Mouse (Mus musculus) heart, postnatal 10 days (tissue): Measurements from ENCODE around the gene Ptma. TPM values are rescaled to one million over a fixed set of nuclear protein-coding genes. Genes with fewer than 3 reads are reported as not detected.
A peak's percentile ranks its signal among the peaks of the same experiment; 100 is the strongest.

Experiments used
- DNase-seq, 2 experiments: peaks; one replicate each; pipeline ENCODE4 v3.0.0; 2021
- intact Hi-C: fragments of 180-260 bp; cut with DNase I; formaldehyde crosslinking; loops from one replicate; pipeline ENCODE4 v1.15.1; 2025
- total RNA-seq, 2 experiments: library from RNA; stranded (reverse); gene quantifications; 2 replicates each; pipeline ENCODE4 v1.2.3; 2021

Ptma gene
- total RNA-seq, 2 experiments from 2014 or later, result 535 to 599 TPM

DNA sequence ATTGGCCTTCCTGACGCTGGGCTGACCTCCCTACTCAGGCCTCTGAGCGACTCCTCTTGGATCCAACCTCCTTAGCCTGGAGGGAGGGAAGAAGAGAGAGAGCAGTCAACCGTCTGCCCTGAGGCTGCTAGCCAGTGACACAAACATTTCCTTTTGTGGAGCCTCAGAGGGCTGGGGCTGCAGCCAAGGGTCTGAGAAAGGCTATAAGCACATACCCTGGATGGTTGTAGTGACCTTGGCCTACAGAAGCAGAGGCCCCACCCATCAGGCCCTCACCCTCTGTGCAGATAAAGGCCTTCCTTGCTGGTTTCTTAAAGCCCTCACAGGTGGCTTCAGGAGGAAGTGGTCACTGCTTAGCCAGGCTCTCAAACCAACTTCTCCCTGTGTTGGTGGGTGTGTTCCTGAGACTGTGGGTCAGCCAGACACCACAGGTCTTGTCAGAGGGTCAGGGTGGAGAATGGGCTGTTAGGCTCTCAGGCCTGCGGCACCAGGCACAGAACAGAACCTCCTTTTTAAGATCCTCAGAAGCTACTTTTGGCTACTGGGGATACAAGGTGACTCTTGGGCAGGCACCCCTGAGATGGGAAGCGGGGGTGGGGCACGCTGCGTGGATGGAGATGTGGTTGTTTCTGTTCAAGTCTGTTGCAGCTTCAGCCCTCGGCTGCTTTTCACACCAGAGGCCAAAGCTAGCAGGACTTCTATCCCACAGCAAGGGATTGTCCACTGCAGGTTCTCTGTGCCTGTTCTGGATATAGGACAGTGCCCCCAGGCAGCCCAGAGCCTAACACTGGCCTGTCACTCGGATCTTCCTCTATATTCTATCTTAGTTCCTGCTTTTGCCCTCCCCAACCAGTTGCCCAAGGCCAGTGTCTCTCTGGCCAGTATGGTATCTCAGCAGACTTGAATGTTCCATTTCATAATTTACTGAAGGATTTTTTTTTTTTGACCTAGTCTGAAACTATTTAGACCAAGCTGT is 34.1 kb upstream of the Ptma start:
- intact Hi-C loops, result no loop called here
- peak; percentile 50 to 57 for DNase-seq

DNA sequence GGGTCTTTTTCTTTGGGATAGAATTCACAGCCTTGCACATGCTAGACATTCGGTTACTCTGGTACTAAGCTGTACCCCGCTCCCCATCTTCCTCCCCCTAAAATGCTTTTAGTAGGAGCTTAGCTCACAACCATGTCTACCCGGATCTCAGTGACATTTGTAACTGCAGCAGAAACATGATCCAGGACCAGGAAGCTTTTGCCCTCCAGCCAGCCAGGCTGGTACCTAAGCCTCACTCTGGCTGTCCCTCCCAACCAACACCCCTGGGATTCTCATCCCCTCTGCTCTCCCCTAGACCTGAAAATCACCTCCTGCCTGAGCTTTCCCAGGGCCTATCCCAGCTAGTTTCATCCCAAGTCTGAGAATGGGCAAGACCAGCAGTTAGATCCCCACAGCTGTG is 32.7 kb upstream of the Ptma start:
- intact Hi-C loops, result no loop called here
- DNase-seq, result no peak

DNA sequence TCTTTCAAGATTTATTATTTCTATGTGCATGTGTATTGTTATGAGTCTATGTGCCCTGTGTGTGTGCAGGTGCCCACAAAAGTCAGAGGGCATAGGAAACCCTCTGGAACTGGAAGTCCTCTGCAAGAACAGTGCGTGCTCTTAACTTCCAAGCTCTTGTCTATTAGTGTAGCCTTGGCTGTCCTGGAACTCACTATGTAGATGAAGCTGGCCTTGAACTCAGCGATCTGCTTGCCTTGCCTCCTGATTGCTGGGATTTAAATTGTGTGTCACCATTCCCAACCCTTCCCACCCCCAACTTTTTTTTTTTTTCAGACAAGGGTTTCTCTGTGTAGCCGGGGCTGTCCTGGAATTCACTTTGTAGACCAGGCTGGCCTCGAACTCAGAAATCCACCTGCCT is 30.2 kb upstream of the Ptma start:
- intact Hi-C loops, result no loop called here

DNA sequence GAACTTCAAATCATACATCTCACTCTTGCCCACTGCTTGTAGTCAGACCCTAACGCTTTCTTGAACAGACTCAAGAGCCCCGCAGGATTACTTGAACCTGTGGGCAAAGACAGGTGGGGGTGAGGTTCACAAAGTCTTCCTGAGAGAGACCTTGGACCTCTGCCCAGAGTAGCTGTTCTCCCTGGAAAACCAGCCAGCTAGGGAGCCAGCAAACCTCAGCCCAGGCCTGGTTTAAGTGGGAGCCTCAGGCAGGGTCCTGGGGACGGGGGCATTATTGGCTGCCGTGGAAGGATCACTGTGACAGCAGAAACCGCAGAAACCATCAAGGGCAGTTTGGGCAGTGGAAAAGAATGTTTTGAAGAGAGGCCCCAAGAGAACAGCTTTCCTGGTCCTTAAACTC is 29.2 kb upstream of the Ptma start:
- intact Hi-C loops, result no loop called here
- no peak for DNase-seq

More for the DNA sequence above, 30.2 kb upstream of the Ptma start:
- DNase-seq, result no peak

DNA sequence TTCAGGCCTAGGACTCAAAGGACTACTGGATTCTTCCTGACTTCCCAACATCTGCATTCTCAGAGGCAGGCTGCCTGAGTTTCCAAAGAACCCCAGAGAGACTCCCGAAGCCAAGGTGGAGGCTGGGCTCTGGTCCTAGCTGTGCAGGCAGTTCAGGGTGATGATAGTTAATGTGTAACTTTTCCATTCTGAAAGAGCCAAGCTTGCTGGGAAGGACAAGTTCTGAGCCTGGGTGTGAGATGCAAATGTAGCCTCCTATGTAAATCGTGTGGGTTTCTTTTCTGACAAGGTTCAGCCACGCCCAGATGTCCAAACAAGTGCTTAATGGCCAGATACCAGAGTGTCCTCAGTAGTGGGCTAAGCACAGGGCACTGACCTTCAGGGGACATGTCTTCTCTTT is 28.5 kb upstream of the Ptma start:
- peak in 1 of 2 experiments; percentile 32 for DNase-seq
- intact Hi-C loops, result no loop called here

DNA sequence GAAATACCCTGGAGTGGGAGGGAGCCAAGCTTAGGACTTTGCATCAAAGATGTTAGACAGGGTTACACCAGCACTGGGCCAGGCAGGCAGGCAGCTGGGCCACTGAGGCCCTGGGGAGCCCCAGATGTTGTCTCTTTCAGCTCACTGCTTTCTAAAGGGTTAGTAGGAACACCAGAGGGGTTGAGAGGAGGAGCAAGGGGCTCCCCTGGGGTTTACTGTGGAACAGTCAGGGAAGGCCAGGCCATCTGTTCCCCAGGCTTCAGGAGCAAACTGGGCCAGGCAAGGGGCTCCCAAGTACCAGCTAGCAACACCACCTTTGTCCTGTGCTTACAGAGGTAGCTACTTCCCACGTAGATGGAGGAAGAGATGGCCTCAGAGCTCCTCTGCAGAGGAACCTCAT is 27.9 kb upstream of the Ptma start:
- peak in 1 of 2 experiments; percentile 53 for DNase-seq
- intact Hi-C loops, result loop anchor here (1.0 kb wide), 1 partner anchor 26 kb away; no protein-coding TSS in a partner anchor

DNA sequence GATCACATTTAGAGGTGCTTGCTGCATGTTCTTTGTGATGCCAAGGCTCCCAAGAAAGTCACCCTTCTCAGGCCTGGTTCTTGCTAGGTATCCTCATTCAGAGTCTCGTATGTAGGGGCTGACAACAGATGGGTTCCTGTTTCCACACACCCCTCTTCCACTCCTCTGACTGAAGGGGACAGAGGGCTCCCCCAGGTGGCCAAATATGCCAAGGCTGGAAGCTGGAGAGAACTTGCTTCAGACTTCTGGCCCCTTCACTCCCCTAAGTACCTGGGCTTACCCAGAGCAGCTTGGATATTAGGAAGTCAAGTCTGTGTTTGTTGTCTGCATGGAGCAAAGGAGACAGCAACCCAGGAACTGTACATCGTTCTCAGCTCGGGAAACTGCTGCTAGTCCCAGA is 26.6 kb upstream of the Ptma start:
- intact Hi-C loops, result loop anchor here (1.0 kb wide), 2 partner anchors 28 to 60 kb away; no protein-coding TSS in a partner anchor
- DNase-seq, result peak; percentile 81 to 86

DNA sequence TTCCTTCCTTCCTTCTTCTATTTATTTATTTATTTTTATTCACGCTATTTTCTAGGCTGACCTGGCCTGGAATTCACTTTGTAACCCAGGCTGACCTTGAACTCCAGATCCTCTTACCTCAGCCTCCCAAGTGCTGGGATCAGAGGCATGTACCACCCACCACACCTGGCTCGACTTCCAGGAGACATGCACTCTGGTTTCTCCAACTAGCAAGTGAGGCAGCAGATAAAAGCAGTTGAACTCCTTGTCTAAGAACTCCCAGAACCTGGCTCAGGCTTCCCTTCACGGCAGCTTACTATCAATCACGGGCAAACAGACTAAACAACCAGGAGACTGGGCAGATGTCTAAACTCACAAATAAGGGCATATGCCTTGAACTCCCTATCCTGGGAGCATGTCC is 25.8 kb upstream of the Ptma start:
- intact Hi-C loops, result loop anchor here (1.0 kb wide), 3 partner anchors 28 to 60 kb away; no protein-coding TSS in a partner anchor
- DNase-seq, result no peak

DNA sequence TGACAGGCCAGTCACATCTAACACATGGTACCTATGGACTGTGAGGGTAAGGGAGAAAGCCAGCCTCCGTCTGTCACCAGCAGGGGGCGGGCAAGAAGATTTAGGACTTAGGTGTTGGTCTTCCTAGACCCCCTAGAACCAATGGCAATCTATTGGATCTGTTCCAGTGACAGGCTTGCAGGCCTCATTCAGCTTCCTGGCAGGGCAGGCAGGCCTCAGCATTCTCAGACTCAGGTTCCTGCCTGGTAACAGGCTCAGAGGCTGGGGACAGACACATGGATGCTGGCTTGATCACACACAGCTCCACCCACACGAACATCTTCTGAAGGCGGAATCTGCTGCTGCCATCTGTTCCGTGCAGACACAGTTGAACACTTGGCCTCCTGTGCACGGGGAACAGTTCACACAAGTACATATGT is 25.4 kb upstream of the Ptma start:
- intact Hi-C loops, result loop anchor here (1.0 kb wide), 2 partner anchors 27 to 31 kb away; no protein-coding TSS in a partner anchor
- peak; percentile 63 to 78 for DNase-seq

DNA sequence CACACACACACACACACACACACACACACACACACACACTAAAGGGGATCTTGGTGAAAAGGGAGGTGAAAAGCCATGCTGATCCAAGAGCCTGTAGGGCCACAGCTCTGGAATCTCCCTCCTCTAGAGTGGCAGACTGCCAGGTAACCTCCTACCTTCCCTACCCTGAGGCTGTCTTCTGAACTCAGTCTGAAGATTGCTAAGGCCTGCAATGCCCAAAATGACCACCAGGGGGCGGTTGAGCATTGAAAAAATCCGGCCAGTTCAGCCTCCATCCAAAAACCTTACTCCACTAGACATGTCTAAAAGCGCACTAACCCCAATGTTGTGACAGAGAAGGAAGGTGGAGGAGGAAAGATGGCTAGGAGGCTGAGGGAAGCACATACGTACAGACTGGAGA is 25.0 kb upstream of the Ptma start:
- peak; percentile 95 to 98 for DNase-seq
- intact Hi-C loops, result loop anchor here (1.0 kb wide), 2 partner anchors 27 to 31 kb away; no protein-coding TSS in a partner anchor

DNA sequence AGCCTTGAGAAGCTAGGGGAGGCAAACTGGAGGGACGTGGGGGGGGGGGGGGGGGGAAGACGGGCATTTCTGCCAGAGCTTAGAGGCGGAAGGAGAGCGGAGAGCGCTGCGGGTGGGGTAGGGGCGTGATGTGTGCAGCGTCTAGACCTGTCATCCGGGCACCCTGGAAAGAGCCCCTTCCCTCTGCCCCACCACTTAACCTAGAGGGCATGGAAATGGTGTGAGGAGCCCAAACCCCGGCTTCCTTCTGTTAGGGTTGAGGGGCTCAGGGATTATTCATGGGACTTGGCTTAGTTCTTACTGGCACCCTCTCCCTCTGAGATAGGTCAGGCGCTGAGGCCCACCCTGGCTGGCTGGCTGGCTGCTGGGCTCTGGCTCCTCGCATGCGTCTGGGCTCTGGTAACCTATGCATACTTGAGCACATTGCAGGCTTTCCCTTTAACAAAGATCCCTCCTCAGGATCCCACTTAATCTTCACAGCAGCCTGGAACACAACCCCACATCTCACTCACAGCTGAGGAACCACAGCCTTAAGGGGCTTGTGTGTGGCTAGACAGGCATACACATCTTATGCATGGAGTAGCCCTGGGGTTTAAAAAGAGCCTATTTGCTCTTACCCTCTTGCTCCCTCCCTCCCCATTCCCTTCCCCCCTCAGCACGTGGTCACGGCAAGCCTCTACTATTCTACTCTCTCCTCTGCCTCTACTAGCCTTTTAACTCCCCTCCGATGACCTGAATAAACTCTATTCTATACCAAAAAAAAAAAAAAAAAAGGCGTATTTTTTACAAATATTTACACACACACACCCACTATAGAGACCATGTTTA is 24.1 kb upstream of the Ptma start:
- no peak for DNase-seq
- intact Hi-C loops, result no loop called here

DNA sequence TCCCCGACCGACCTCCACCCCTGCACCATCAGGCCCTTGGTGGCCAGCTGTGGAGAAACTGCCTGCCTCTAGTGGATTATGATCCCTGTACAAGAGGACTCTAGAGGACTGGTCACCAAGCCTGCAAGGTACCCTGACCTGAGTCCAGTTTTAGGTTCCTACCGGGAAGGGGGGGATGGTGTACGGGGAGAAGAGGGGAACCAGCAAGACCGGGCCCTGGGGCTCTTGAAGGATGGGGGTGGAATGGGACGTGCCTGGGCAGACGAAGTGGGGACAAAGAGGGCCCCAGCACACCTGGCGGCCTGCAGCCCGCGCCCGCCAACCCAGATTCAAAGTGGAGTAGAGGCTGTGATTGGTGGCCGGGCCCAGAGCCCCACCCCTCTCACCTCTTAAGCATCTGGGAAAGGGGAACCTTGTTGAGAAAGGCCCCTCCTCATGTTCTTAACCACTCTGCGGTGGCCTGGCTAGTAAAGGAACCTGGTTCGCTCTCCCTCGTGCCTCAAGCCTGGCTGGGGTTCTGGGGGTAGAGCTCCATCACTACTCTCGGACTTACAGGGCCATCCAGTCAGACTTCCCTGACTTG is 23.3 kb upstream of the Ptma start:
- DNase-seq, result peak in 1 of 2 experiments; percentile 40
- intact Hi-C loops, result no loop called here

DNA sequence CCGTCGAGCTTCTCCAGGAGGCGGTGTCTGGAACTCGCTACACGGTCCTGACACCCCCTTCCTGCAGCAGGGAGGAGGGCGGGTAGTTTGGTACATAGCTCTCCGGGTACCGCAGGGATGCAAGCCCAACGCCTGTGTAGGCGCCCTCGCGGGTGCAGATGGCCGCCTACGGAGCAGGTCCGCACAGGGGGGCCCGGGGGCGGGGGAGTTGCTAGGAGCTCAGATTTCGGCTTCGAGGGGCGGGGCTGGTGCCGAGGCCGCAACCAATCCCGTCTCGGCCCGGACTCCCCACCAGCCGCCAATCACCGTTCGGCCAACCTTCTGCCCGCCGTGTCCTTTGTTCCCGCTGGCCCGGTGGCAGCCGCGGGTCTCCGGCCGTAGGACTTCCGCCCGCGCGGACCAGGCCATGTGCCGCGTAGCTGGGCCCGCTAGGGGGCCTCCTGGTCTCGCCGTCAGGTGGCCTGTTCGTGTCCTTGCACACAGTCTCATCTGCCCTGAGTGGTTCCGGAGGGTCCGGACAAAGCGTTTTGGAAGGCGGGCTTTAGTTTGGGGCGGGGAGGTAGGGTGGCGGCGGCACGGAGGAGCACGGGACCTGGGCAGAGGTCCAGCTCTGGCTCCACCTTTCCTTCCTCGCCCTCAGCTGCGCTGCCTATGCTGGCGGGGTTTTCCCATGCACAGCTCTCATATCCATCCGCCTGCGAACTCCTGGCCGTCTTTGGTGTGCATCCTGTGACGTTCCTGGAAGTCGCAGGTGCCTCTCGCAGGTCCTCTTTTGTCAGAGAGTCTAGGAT is 22.4 kb upstream of the Ptma start:
- intact Hi-C loops, result loop anchor here (1.0 kb wide), 1 partner anchor 32 kb away; no protein-coding TSS in a partner anchor
- DNase-seq, result peak; percentile 97 to 98

DNA sequence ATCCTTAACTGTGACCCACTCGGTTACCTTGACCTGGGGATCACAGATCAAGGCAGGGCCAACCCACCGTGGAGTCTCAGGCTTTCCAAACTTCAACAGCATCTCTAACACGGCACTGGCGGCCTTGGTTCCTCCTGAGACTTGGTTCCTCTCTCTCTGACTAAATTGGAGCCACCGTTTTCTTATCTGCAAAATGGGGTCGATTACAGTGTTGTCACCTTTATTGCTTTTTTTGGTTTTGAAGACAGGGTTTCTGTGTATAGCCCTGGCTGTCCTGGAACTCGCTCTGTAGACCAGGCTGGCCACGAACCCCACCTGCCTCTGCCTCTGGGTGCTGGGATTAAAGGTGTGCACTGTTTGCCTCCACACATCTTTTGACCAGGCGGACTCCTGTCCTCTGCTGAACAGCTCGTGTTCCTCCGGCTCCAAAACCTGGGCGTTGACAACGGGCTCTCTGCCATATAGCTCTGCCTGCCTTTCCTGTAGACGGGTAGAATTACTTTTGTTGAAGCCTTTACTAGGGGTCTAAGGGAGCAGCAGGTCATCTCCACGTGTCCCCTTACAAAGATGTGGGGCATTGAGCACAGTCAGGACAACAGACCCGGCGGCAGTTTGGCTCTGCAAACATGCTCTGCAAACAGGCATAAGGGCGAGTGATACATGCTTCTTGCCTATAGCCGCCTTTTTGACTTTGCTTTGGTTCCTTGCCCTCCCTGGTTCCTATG is 21.7 kb upstream of the Ptma start:
- intact Hi-C loops, result loop anchor here (1.0 kb wide), 1 partner anchor 33 kb away; no protein-coding TSS in a partner anchor
- peak; percentile 65 to 69 for DNase-seq

DNA sequence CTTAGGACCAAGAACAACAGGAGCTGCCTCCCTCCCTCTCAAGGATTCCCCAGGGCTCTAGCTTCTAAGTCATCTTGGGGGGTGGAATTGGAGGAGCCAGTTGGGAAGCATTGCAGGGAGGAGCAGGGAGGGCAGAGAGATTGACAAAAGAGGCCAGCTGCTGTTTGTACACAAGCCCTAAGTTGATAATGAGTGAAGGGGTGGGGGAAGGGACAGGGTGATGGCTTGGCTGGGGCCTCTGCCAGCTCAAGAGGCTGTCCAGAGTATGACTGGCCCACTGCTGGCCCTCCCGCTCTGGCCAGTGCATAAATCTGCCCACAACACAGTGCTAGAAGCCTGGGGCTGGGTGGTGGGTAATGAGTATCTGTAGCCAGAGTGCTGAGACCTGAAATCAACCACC is 21.1 kb upstream of the Ptma start:
- peak; percentile 76 to 79 for DNase-seq
- intact Hi-C loops, result no loop called here

DNA sequence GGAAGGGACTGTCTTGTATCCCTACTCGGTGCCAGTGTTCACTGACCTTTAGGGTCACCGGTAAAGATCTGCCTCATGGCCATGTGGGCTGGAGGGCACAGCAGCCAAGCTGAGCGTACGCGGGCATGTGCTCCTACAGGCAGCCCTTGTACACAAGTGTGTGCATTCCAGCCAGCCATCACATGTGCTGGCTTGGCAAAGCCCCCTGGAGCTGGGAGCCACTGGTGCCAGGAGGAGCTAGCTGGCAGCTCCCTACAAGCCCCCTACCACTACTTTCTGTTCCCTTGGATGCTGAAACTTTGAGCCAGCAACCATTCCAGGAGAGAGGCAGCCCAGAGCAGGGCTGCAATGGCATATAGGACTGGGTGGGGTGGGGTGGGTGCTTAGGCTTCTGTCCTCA is 20.1 kb upstream of the Ptma start:
- no peak for DNase-seq
- intact Hi-C loops, result no loop called here

DNA sequence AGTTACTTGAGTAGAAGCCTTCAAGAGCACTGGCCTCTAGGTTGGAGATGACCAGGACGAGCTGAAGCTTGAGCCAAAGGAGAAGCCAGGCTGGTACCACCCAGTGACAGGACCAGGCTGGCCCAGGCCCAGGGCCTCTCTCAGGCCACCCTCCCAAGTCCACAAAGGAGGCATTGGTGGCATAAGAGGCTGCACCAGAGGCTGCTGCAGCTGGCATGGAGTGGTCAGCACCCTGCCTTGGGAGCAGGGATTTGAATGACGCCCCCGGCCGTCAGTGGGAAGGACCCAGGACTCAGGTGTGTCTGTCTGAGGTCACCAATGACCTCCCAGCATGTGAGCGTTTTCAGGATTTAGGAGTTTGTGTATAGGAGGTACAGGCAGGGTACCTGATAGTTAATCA is 18.7 kb upstream of the Ptma start:
- intact Hi-C loops, result no loop called here
- DNase-seq, result no peak

DNA sequence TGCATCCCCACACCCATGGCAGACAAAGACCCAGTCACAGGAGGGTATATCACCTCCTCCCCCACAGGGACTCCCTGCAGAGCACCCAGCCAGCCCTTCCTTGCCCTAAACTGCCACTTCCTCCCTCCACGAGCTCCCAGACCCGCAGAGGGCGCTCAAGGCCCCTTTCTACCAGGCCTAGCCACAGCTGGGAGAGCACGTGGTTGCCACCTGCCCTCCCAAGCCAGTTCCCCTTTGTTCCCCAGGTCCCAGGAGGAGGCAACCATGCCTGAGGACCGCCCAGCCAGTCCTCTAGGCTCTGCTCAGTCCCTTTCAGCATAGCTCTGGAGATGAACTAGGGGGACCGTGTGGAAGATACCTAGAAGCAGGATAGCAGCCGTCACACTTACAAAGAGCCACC is 17.1 kb upstream of the Ptma start:
- DNase-seq, result peak; percentile 89 to 93
- intact Hi-C loops, result no loop called here

DNA sequence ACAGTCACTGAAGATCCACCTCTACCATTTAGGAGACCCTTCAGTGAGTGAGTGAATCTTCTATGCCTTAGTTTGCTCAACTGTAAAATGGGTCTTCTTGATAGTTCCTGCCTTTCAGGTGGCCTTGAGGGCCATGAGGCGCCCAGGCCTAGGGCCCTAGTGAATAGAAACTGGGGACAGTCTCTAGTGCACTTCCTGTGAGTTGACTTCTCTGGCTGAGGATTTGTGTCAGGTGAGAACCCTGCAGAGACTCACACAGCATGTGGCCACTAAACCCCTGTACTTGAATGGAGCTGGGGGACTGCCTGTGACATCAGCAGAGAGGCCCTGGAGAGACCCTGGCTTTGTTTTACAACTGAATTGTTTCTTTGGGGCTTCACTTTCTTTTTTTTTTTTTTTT is 16.3 kb upstream of the Ptma start:
- no peak for DNase-seq
- intact Hi-C loops, result no loop called here
